ENCODE assay signal across 8 mouse cellular contexts in genomic region chr12:108274313-108274595, GRCm38 (mm10). TPM values are rescaled to one million over a fixed set of nuclear protein-coding genes. Genes with fewer than 3 reads are reported as not detected.
DNase-seq lines count a peak whose midpoint lies in the region; ATAC-seq and TF ChIP-seq lines count a peak whose summit lies in the region.

No protein-coding gene starts in this region.

- peak; percentile 46 for DNase-seq in kidney, postnatal 10 days
- no peak for DNase-seq in kidney, adult 9 months
- no peak for DNase-seq in midbrain, postnatal 0 days (ENCODE audit: low spot score)
- DNase-seq in spleen, postnatal 14 days (ENCODE audit: low spot score in 2 of 2) = no peak
- no peak for DNase-seq in left cerebral cortex, adult 18-20 months (ENCODE audit: low spot score in 2 of 2)
- DNase-seq in Muller cell, postnatal 12 days (ENCODE audit: inconsistent ontology term) = no peak

- 0 out of 2 replicates have a peak overlapping the region, but pooled peaks have one; percentile 60 for H3K27ac ChIP-seq in embryonic facial prominence, embryonic 13.5 days
- peak overlapping the region; percentile 95 for H3K27ac ChIP-seq in hindbrain, embryonic 15.5 days (replicated peaks)
- peak overlapping the region; percentile 95 for H3K27ac ChIP-seq in midbrain, postnatal 0 days (ENCODE audit: low read depth, low read length)

- H3K4me2 ChIP-seq in embryonic facial prominence, embryonic 13.5 days = peak overlapping the region; percentile 97
- H3K4me2 ChIP-seq in hindbrain, embryonic 15.5 days = peak overlapping the region; percentile 95
- H3K4me2 ChIP-seq in midbrain, postnatal 0 days (ENCODE audit: low read depth, low read length, poor library complexity, severe bottlenecking) = peak overlapping the region; percentile 93

- peak overlapping the region; percentile 79 for H3K9ac ChIP-seq in embryonic facial prominence, embryonic 13.5 days
- peak overlapping the region; percentile 75 for H3K9ac ChIP-seq in hindbrain, embryonic 15.5 days
- peak overlapping the region; percentile 86 for H3K9ac ChIP-seq in midbrain, postnatal 0 days (replicated peaks; ENCODE audit: low read length, poor library complexity, severe bottlenecking)

- 0 out of 2 replicates have a peak, but pooled peaks cover 7% of the 10 kb centered on the region for H3K36me3 ChIP-seq in embryonic facial prominence, embryonic 13.5 days
- no peaks in the 10 kb centered on the region for H3K36me3 ChIP-seq in hindbrain, embryonic 15.5 days
- no peaks in the 10 kb centered on the region for H3K36me3 ChIP-seq in midbrain, postnatal 0 days (ENCODE audit: insufficient read depth, low read length)

- under 1% methylated on average over 33 of the region's 35 CpGs for WGBS in embryonic facial prominence, embryonic 13.5 days
- WGBS in hindbrain, embryonic 15.5 days = under 1% methylated on average over 35 of the region's 35 CpGs
- WGBS in midbrain, postnatal 0 days = 1% methylated on average over 20 of the region's 35 CpGs

- H3K9me3 ChIP-seq in embryonic facial prominence, embryonic 13.5 days = no peaks in the 10 kb centered on the region
- H3K9me3 ChIP-seq in hindbrain, embryonic 15.5 days = no peaks in the 10 kb centered on the region
- H3K9me3 ChIP-seq in midbrain, postnatal 0 days (ENCODE audit: low read length) = no peaks in the 10 kb centered on the region

- TF ChIP-seq CTCF in midbrain, postnatal 0 days (IDR thresholded peaks at IDR 0.05) = no peak

- H3K27me3 ChIP-seq in embryonic facial prominence, embryonic 13.5 days = no peaks in the 10 kb centered on the region
- H3K27me3 ChIP-seq in hindbrain, embryonic 15.5 days = no peaks in the 10 kb centered on the region
- no peaks in the 10 kb centered on the region for H3K27me3 ChIP-seq in midbrain, postnatal 0 days (ENCODE audit: insufficient read depth, low read length)

- ATAC-seq in embryonic facial prominence, embryonic 13.5 days (ENCODE audit: insufficient number of reproducible peaks, insufficient read depth, low FRiP score, low TSS enrichment, low read depth) = no peak
- ATAC-seq in hindbrain, embryonic 15.5 days (ENCODE audit: low FRiP score, low read depth) = no peak
- no peak for ATAC-seq in midbrain, postnatal 0 days (ENCODE audit: low FRiP score)

- peak overlapping the region; percentile 66 for H3K4me3 ChIP-seq in embryonic facial prominence, embryonic 13.5 days
- H3K4me3 ChIP-seq in hindbrain, embryonic 15.5 days = peak overlapping the region; percentile 71
- peak overlapping the region; percentile 83 for H3K4me3 ChIP-seq in midbrain, postnatal 0 days (ENCODE audit: low read depth, low read length)

- peaks cover 77% of the 10 kb centered on the region for H3K4me1 ChIP-seq in embryonic facial prominence, embryonic 13.5 days
- peaks cover 82% of the 10 kb centered on the region for H3K4me1 ChIP-seq in hindbrain, embryonic 15.5 days (replicated peaks)
- peaks cover 46% of the 10 kb centered on the region for H3K4me1 ChIP-seq in midbrain, postnatal 0 days (ENCODE audit: insufficient read depth, low read length)

RNA-seq across cellular contexts. Expression of gene Ccdc85c, which starts 1.0 kb away (rescaled TPM):
- 6.3 and 6.6 TPM in 2 replicates for polyA plus RNA-seq in embryonic facial prominence, embryonic 13.5 days (2015; fragmentation: Nextera tagmentation; extraction: Ambion mirVana)
- 13.7 and 14.7 TPM in 2 replicates for polyA plus RNA-seq in hindbrain, embryonic 15.5 days (2015; fragmentation: Nextera tagmentation; extraction: Ambion mirVana)
- 69.1 and 89.6 TPM in 2 replicates for total RNA-seq in midbrain, postnatal 0 days (2014; rRNA removed)
- polyA plus RNA-seq in midbrain, postnatal 0 days (2015; fragmentation: Nextera tagmentation; extraction: Ambion mirVana) = 16.6 and 19.9 TPM in 2 replicates
- 10 to 100 TPM; 75.6 to 77.6 TPM for total RNA-seq in left cerebral cortex, adult 18-20 months (2021)

RNA-seq across cellular contexts. Expression of gene Hhipl1, which starts 31.8 kb away (rescaled TPM):
- polyA plus RNA-seq in embryonic facial prominence, embryonic 13.5 days (2015; fragmentation: Nextera tagmentation; extraction: Ambion mirVana) = 0.44 and 0.69 TPM in 2 replicates
- polyA plus RNA-seq in hindbrain, embryonic 15.5 days (2015; fragmentation: Nextera tagmentation; extraction: Ambion mirVana) = 2.7 and 2.9 TPM in 2 replicates
- 9.3 and 10.4 TPM in 2 replicates for total RNA-seq in midbrain, postnatal 0 days (2014; rRNA removed)
- 2.7 and 2.9 TPM in 2 replicates for polyA plus RNA-seq in midbrain, postnatal 0 days (2015; fragmentation: Nextera tagmentation; extraction: Ambion mirVana)
- 1 to 10 TPM; 7.9 to 9.0 TPM for total RNA-seq in left cerebral cortex, adult 18-20 months (2021)

RNA-seq across cellular contexts. Expression of gene Cyp46a1, which starts 59.9 kb away (rescaled TPM):
- 8.0 and 9.1 TPM in 2 replicates for polyA plus RNA-seq in embryonic facial prominence, embryonic 13.5 days (2015; fragmentation: Nextera tagmentation; extraction: Ambion mirVana)
- polyA plus RNA-seq in hindbrain, embryonic 15.5 days (2015; fragmentation: Nextera tagmentation; extraction: Ambion mirVana) = 30.8 and 32.2 TPM in 2 replicates
- 33.2 and 36.0 TPM in 2 replicates for total RNA-seq in midbrain, postnatal 0 days (2014; rRNA removed)
- polyA plus RNA-seq in midbrain, postnatal 0 days (2015; fragmentation: Nextera tagmentation; extraction: Ambion mirVana) = 52.0 and 55.3 TPM in 2 replicates
- 100 to 1,000 TPM; 259 to 273 TPM for total RNA-seq in left cerebral cortex, adult 18-20 months (2021)
